Mouse (Mus musculus) kidney, embryonic 15.5 days (tissue): ENCODE results near the gene Gatb. TPM values are rescaled to one million over a fixed set of nuclear protein-coding genes. Genes with fewer than 3 reads are reported as not detected.

Source experiments
- ATAC-seq: fragments of 200-750 bp; cut with Nextera tagmentation; replicated peaks from 2 replicates; pipeline ENCODE4 v1.8.0; 2017; ENCODE audit warnings: moderate TSS enrichment; ENCODE audit not compliant: low FRiP score
- H3K27ac ChIP-seq: fragments of 300-500 bp; sonication (generic); 2 replicates; pipeline ENCODE4 v1.5.1; 2015; ENCODE audit warnings: mild to moderate bottlenecking, inconsistent platforms
- H3K27me3 ChIP-seq: fragments of 300-500 bp; sonication (generic); 2 replicates; pipeline ENCODE4 v1.6.1; 2015; ENCODE audit warnings: inconsistent platforms
- H3K36me3 ChIP-seq: fragments of 300-500 bp; sonication (generic); 2 replicates; pipeline ENCODE4 v1.6.1; 2015; ENCODE audit warnings: inconsistent platforms
- H3K4me1 ChIP-seq: fragments of 300-500 bp; sonication (generic); 2 replicates; pipeline ENCODE4 v1.6.1; 2015; ENCODE audit warnings: inconsistent platforms
- H3K4me2 ChIP-seq: fragments of 300-500 bp; sonication (generic); 2 replicates; pipeline ENCODE4 v1.6.1; 2015; ENCODE audit warnings: moderate library complexity, mild to moderate bottlenecking, inconsistent platforms
- H3K4me3 ChIP-seq: fragments of 300-500 bp; sonication (generic); replicated peaks from 2 replicates; pipeline ENCODE4 v1.5.1; 2015; ENCODE audit warnings: mild to moderate bottlenecking, inconsistent platforms
- H3K9ac ChIP-seq: fragments of 300-500 bp; sonication (generic); 2 replicates; pipeline ENCODE4 v1.6.1; 2015; ENCODE audit warnings: mild to moderate bottlenecking, inconsistent platforms
- H3K9me3 ChIP-seq: fragments of 300-500 bp; sonication (generic); replicated peaks from 2 replicates; pipeline ENCODE4 v1.6.1; 2016; ENCODE audit warnings: inconsistent platforms
- WGBS: fragments of 180-500 bp; shearing (Covaris S2); methylation state at CpG from one replicate; pipeline ENCODE4 v1.1.7; 2015; ENCODE audit warnings: mixed read lengths; 5-methylcytosine and 5-hydroxymethylcytosine counted together
- polyA plus RNA-seq: library from polyadenylated mRNA; unstranded; fragments of >200 nt; fragmentation: Nextera tagmentation; extraction: Ambion mirVana; gene quantifications from 2 replicates; pipeline ENCODE4 v1.2.1, GENCODE M21; 2015

The Gatb gene
- polyA plus RNA-seq, 1 experiment from 2014 or later, result 28.2 TPM

- Histone ChIP-seq H3K27me3 (no peaks in the 10 kb centered on the region), H3K4me2 (no peak overlapping the region), H3K4me1 (no peaks in the 10 kb centered on the region), H3K36me3 (no peaks in the 10 kb centered on the region; the same call in 1 of the 2 replicates), H3K27ac (no peak overlapping the region), H3K4me3 (no peak overlapping the region), H3K9me3 (no peaks in the 10 kb centered on the region), H3K9ac (no peak overlapping the region)
- WGBS, result 72% methylated on average over 3 of the region's 3 CpGs
- no peak for ATAC-seq
These were observed 28.0 kb downstream of the Gatb start for GRCm38 (mm10) chr3:85601841-85602305.

DNA sequence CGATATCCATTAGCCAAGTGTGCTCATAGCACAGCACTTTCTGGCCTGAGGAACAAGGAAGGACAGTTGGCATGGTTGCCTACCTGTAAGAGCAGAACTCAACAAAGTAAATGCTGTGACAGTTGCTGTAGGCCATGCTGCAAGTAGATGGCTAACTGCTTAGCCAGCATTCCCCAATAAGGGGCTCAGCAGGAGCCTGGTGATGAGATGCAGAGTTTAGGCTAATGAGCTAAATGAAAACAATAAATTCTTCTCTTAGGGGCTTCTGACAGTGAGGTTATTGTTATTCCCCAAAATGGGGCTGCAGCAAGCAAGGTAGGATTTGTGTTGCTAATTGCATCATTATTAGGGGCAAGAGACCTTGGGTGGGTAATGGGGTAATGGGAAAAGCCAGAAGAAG, 29.9 kb downstream of the Gatb start:
- Histone ChIP-seq H3K27ac (no peak overlapping the region), H3K36me3 (no peaks in the 10 kb centered on the region; the same call in 1 of the 2 replicates), H3K4me3 (no peak overlapping the region), H3K27me3 (no peaks in the 10 kb centered on the region), H3K4me2 (no peak overlapping the region), H3K9ac (no peak overlapping the region), H3K9me3 (no peaks in the 10 kb centered on the region), H3K4me1 (no peaks in the 10 kb centered on the region)
- no peak for ATAC-seq
- WGBS, result 96% methylated on average over 1 of the region's 1 CpGs

DNA sequence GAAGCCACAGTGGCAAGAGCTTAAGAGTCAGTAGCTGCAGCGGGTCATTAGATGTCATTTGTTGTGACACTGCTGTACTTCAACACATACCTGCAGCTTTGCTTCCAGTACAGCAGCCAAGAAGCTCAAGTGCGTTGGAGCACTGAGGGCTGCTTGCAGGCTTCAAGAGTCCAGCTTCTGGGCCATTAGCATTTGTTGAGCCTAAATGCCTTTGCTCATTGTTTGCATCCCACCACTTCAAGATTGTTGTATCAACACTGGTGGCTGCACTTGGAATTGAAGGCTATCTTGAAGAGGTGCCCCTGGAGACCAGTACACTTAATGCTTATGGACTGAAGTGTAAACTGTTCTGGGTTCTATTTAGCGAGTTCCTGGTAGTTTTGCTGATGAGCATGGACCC, 33.0 kb downstream of the Gatb start:
- Histone ChIP-seq H3K4me1 (no peaks in the 10 kb centered on the region), H3K36me3 (no peaks in the 10 kb centered on the region; the same call in 1 of the 2 replicates), H3K9ac (no peak overlapping the region), H3K4me3 (no peak overlapping the region), H3K27me3 (no peaks in the 10 kb centered on the region), H3K9me3 (no peaks in the 10 kb centered on the region), H3K4me2 (no peak overlapping the region), H3K27ac (no peak overlapping the region)
- no peak for ATAC-seq
- WGBS, result 90% methylated on average over 3 of the region's 3 CpGs

DNA sequence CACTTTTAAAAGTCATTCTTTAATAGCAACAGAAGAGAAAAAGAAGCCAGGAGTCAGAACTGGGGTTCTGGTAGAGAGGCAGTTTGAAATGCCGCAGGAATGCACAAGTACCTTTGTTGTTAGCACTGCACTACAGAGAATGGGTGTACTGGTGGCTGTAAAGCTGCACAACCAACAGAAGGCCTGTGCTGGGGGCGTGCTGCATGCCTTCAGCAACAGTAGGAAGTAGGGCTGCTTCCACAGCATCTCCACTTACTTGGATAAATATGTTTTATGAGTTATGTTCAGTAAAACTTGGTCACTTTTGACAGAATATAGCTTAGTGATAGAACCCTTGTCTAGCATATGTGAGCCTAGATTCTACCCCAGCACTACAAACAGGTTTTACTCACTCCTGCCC, 33.8 kb downstream of the Gatb start:
- WGBS, result 92% methylated on average over 2 of the region's 2 CpGs
- ATAC-seq, result no peak
- H3K36me3 ChIP-seq, result no peaks in the 10 kb centered on the region; the same call in 1 of the 2 replicates
- no peaks in the 10 kb centered on the region for H3K27me3 ChIP-seq
- no peak overlapping the region for H3K4me2 ChIP-seq
- no peaks in the 10 kb centered on the region for H3K9me3 ChIP-seq
- no peak overlapping the region for H3K27ac ChIP-seq
- H3K9ac ChIP-seq, result no peak overlapping the region
- H3K4me1 ChIP-seq, result no peaks in the 10 kb centered on the region
- H3K4me3 ChIP-seq, result no peak overlapping the region

GRCm38 (mm10) chr3:85616389-85616788, 42.5 kb downstream of the Gatb start:
- 90% methylated on average over 1 of the region's 1 CpGs for WGBS

GRCm38 (mm10) chr3:85618885-85619284, 45.0 kb downstream of the Gatb start:
- no peak overlapping the region for H3K9ac ChIP-seq
- H3K27ac ChIP-seq, result no peak overlapping the region
- WGBS, result 87% methylated on average over 6 of the region's 6 CpGs
- no peak overlapping the region for H3K4me2 ChIP-seq
- no peaks in the 10 kb centered on the region for H3K4me1 ChIP-seq
- no peak overlapping the region for H3K4me3 ChIP-seq
- peaks cover 21% of the 10 kb centered on the region for H3K36me3 ChIP-seq
- ATAC-seq, result no peak
- no peaks in the 10 kb centered on the region for H3K27me3 ChIP-seq
- H3K9me3 ChIP-seq, result no peaks in the 10 kb centered on the region

More at GRCm38 (mm10) chr3:85616389-85616788, 42.5 kb downstream of the Gatb start:
- Histone ChIP-seq H3K9ac (no peak overlapping the region), H3K36me3 (peaks cover 17% of the 10 kb centered on the region), H3K4me1 (no peaks in the 10 kb centered on the region), H3K27ac (no peak overlapping the region), H3K9me3 (no peaks in the 10 kb centered on the region), H3K4me3 (no peak overlapping the region), H3K4me2 (no peak overlapping the region), H3K27me3 (no peaks in the 10 kb centered on the region)
- ATAC-seq, result no peak

- Histone ChIP-seq H3K9me3 (no peaks in the 10 kb centered on the region), H3K27ac (no peak overlapping the region), H3K27me3 (no peaks in the 10 kb centered on the region), H3K4me2 (no peak overlapping the region), H3K9ac (no peak overlapping the region), H3K36me3 (peaks cover 21% of the 10 kb centered on the region), H3K4me3 (no peak overlapping the region), H3K4me1 (no peaks in the 10 kb centered on the region)
- 89% methylated on average over 5 of the region's 5 CpGs for WGBS
- no peak for ATAC-seq
These were observed 45.4 kb downstream of the Gatb start for GRCm38 (mm10) chr3:85619345-85619744.

DNA sequence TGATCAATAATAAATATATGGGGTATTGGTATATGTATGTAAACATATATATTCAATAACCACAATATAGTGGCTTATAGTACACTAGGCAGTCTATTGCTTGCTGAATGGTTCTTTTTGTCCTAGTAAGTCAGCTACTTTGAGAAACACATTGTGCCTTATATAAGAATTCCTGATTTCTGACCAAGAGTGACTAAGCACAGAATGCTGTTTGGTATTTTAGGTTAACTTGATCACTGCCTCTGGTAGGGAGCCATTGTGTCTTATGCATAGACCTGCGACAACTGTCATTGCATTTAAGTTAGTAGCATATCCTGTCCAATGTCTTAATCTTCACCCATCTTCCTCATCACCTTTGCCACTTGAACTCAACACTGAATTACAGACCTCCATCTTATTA, 45.8 kb downstream of the Gatb start:
- H3K27ac ChIP-seq, result no peak overlapping the region
- no peaks in the 10 kb centered on the region for H3K27me3 ChIP-seq
- no peak for ATAC-seq
- no peak overlapping the region for H3K9ac ChIP-seq
- H3K4me1 ChIP-seq, result no peaks in the 10 kb centered on the region
- H3K4me2 ChIP-seq, result no peak overlapping the region
- no peak overlapping the region for H3K4me3 ChIP-seq
- H3K36me3 ChIP-seq, result peaks cover 21% of the 10 kb centered on the region
- 100% methylated on average over 1 of the region's 1 CpGs for WGBS
- H3K9me3 ChIP-seq, result no peaks in the 10 kb centered on the region

DNA sequence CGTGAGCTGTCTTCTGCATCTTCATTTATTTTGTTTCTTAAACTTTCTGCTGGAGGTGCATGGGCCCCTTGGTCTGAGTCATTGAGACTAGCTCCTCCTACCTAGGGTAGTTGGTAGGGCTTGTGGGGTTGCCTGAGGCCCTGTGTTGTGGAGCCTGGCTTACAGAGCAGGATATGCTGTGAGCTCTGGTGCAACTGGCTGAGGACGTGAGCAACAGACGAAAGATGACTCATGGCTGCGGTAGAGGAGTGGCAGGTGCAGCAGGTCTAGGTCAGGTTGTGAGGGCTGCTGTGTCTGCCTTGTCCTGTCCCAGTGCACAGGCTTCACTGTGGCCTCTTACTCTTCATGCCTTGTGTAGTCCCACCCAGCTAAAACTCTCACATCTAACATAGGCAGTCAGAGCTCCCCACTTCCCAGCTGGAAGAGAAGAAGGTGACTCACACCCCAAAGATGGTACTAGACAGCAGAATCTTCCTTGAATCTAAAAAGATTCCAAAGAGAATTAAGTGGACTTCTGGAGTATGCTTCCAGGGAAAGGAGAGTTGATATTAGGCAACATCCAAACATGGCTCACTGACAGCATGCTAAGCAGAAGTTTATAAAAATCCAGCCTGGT, 56.1 kb downstream of the Gatb start:
- WGBS, result 85% methylated on average over 4 of the region's 4 CpGs
- Histone ChIP-seq H3K4me1 (peaks cover 8% of the 10 kb centered on the region; the same call in 1 of the 2 replicates), H3K9ac (no peak overlapping the region), H3K4me2 (no peak overlapping the region), H3K27me3 (no peaks in the 10 kb centered on the region), H3K9me3 (no peaks in the 10 kb centered on the region), H3K36me3 (peaks cover 4% of the 10 kb centered on the region), H3K27ac (no peak overlapping the region), H3K4me3 (no peak overlapping the region)
- no peak for ATAC-seq

- H3K9me3 ChIP-seq, result no peaks in the 10 kb centered on the region
- no peak overlapping the region for H3K27ac ChIP-seq
- peaks cover 11% of the 10 kb centered on the region; the same call in 1 of the 2 replicates for H3K4me1 ChIP-seq
- no peak overlapping the region for H3K9ac ChIP-seq
- H3K36me3 ChIP-seq, result peaks cover 4% of the 10 kb centered on the region
- WGBS, result 69% methylated on average over 2 of the region's 2 CpGs
- H3K4me3 ChIP-seq, result no peak overlapping the region
- H3K27me3 ChIP-seq, result no peaks in the 10 kb centered on the region
- no peak for ATAC-seq
- no peak overlapping the region for H3K4me2 ChIP-seq
These were observed 59.8 kb downstream of the Gatb start for GRCm38 (mm10) chr3:85633733-85634132.

DNA sequence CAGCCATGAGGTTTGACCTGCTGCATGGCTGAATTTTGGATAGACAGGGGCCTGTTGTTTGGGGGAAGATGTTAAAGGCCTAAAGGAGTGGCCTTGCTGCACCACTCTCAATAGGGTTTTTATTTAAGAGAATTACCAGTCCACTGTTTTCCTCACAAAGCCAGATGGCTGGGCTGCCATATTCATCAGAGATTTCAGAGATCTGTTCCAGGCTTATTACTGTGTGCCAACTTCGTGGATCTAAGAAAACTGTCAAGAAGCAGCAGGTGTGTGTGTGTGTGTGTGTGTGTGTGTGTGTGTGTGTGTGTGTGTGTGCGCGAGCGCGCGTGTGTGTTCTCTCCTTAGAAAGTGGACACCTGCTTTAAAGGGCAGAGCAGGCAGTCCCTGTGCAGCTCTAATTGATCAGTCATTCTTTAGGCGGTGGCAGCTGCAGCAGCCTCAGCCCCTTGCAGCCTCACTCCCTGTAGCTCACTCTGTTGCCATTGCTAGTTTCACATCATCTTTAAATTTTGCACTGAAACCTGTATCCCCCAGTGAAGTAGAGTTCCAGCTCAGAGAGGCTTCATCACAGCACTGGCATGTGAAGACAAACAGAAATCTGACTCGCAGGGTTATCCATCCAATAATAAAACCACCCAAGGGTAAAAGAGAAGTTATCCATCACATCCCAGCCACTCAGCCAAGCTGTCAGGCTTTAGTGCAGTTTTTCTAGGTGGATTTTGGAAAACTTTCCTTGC, 60.6 kb downstream of the Gatb start:
- H3K9ac ChIP-seq, result no peak overlapping the region
- H3K9me3 ChIP-seq, result no peaks in the 10 kb centered on the region
- peak overlapping the region; percentile 51; the same call in 1 of the 2 replicates for H3K27ac ChIP-seq
- H3K27me3 ChIP-seq, result no peaks in the 10 kb centered on the region
- no peak overlapping the region for H3K4me3 ChIP-seq
- peak; percentile 72 for ATAC-seq
- 40% methylated on average over 8 of the region's 8 CpGs for WGBS
- H3K36me3 ChIP-seq, result no peaks in the 10 kb centered on the region; the same call in 1 of the 2 replicates
- H3K4me1 ChIP-seq, result peaks cover 11% of the 10 kb centered on the region; the same call in 1 of the 2 replicates
- no peak overlapping the region for H3K4me2 ChIP-seq

GRCm38 (mm10) chr3:85635126-85635419, 61.2 kb downstream of the Gatb start:
- Histone ChIP-seq H3K9ac (no peak overlapping the region), H3K27me3 (no peaks in the 10 kb centered on the region), H3K4me3 (no peak overlapping the region), H3K36me3 (no peaks in the 10 kb centered on the region), H3K4me2 (no peak overlapping the region), H3K27ac (peak overlapping the region; percentile 51; the same call in 1 of the 2 replicates), H3K4me1 (peaks cover 11% of the 10 kb centered on the region; the same call in 1 of the 2 replicates), H3K9me3 (no peaks in the 10 kb centered on the region)
- ATAC-seq, result peak; percentile 21; the same call in 1 of the 2 replicates
- 26% methylated on average over 2 of the region's 2 CpGs for WGBS
